Mouse (Mus musculus) MEL (cell line): ENCODE data around the gene Clk2.

Experiments used
- CTCF ChIP-seq, 3 experiments: IDR thresholded peaks in 2 of 3; conservative IDR thresholded peaks in 1 of 3; 2 replicates each; pipeline ENCODE4 v1.5.1; 2011 to 2012; ENCODE audit warnings: low read length in 3 of 3, low read depth in 2 of 3, mild to moderate bottlenecking in 2 of 3, improper control_type of control experiment in 1 of 3, inconsistent platforms in 1 of 3, mixed read lengths in 1 of 3, moderate library complexity in 1 of 3; ENCODE audit not compliant: control insufficient read depth in 1 of 3, insufficient read depth in 1 of 3, poor library complexity in 1 of 3, severe bottlenecking in 1 of 3
- GATA1 ChIP-seq: IDR thresholded peaks from 2 replicates; pipeline ENCODE4 v1.6.1; 2011; ENCODE audit warnings: low read depth, low read length, improper control_type of control experiment
- MAX ChIP-seq: IDR thresholded peaks from 2 replicates; pipeline ENCODE4 v1.6.1; 2011; ENCODE audit warnings: low read length, improper control_type of control experiment
- MEF2A ChIP-seq: IDR thresholded peaks from 2 replicates; pipeline ENCODE4 v1.6.1; 2014; ENCODE audit warnings: low read depth, mild to moderate bottlenecking, inconsistent platforms, low read length, improper control_type of control experiment; ENCODE audit not compliant: poor library complexity, insufficient replicate concordance, severe bottlenecking; ENCODE audit errors: extremely low read depth
- POLR2A ChIP-seq, 2 experiments: IDR thresholded peaks; 2 replicates each; pipeline ENCODE4 v1.6.1; 2011 to 2012; ENCODE audit warnings: low read length in 2 of 2, mild to moderate bottlenecking in 2 of 2, control low read depth in 1 of 2, improper control_type of control experiment in 1 of 2, low read depth in 1 of 2, moderate library complexity in 1 of 2; ENCODE audit not compliant: control insufficient read depth in 1 of 2, insufficient read depth in 1 of 2, poor library complexity in 1 of 2
- SIN3A ChIP-seq: IDR thresholded peaks from 2 replicates; pipeline ENCODE4 v1.6.1; 2012; ENCODE audit warnings: low read length, improper control_type of control experiment, inconsistent platforms
- ZC3H11A ChIP-seq: IDR thresholded peaks from 2 replicates; pipeline ENCODE4 v1.6.1; 2012; ENCODE audit warnings: low read depth, mild to moderate bottlenecking, inconsistent platforms, low read length, improper control_type of control experiment

DNA sequence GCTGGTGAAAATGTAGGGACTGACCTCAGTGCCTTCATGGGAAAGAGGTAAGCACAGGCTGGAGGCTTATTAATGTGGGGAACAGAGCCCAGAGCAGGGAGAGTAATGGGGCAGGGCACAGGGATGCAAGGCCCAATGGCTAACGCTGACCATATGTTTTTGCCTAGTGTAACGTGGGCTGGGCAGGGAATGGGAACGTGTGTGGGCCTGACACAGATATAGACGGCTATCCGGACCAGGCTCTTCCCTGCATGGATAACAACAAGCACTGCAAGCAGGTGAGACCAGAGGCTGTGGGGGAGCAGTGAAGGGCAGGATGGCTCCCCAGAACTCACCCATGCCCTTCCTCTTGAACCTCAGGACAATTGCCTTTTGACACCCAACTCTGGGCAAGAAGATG is 56.6 kb downstream of the Clk2 start:
- TF ChIP-seq POLR2A (IDR thresholded peaks at IDR 0.05; ENCODE audit: control insufficient read depth in 1 of 2, insufficient read depth in 1 of 2, low read depth in 1 of 2, low read length in 2 of 2, poor library complexity in 1 of 2) (no peak), GATA1 (no peak), CTCF (IDR thresholded peaks at IDR 0.05 in 2 of 3, conservative IDR thresholded peaks at IDR 0.05 in 1 of 3; ENCODE audit: control insufficient read depth in 1 of 3, insufficient read depth in 1 of 3, low read depth in 2 of 3, low read length in 3 of 3, poor library complexity in 1 of 3, severe bottlenecking in 1 of 3) (no peak), SIN3A (no peak), MAX (no peak), ZC3H11A (no peak), MEF2A (no peak)
